Mouse (Mus musculus) lung, embryonic 14.5 days (tissue): Measurements from ENCODE around the gene Bag6. TPM values are rescaled to one million over a fixed set of nuclear protein-coding genes. Genes with fewer than 3 reads are reported as not detected.

Experiments used
- ATAC-seq: fragments of 200-750 bp; cut with Nextera tagmentation; 2 replicates; pipeline ENCODE4 v1.8.0; 2017; ENCODE audit warnings: mild to moderate bottlenecking, moderate TSS enrichment, moderate library complexity; ENCODE audit not compliant: insufficient read depth
- DNase-seq: peaks from one replicate; pipeline ENCODE4 v3.0.0-alpha.2; 2015
- H3K27ac ChIP-seq: fragments of 300-500 bp; sonication (generic); 2 replicates; pipeline ENCODE4 v1.5.1; 2014; ENCODE audit warnings: low read depth, mild to moderate bottlenecking, moderate library complexity
- H3K27me3 ChIP-seq: fragments of 300-500 bp; sonication (generic); 2 replicates; pipeline ENCODE4 v1.6.1; 2014; ENCODE audit warnings: low read length, control low read depth; ENCODE audit not compliant: insufficient read depth
- H3K36me3 ChIP-seq: fragments of 300-500 bp; sonication (generic); 2 replicates; pipeline ENCODE4 v1.6.1; 2014; ENCODE audit warnings: control low read depth; ENCODE audit not compliant: insufficient read depth
- H3K4me1 ChIP-seq: fragments of 300-500 bp; sonication (generic); 2 replicates; pipeline ENCODE4 v1.6.1; 2014; ENCODE audit warnings: antibody characterized with exemption, control low read depth; ENCODE audit not compliant: insufficient read depth
- H3K4me2 ChIP-seq: fragments of 300-500 bp; sonication (generic); 2 replicates; pipeline ENCODE4 v1.6.1; 2014; ENCODE audit warnings: mild to moderate bottlenecking
- H3K4me3 ChIP-seq: fragments of 300-500 bp; sonication (generic); 2 replicates; pipeline ENCODE4 v1.5.1; 2014; ENCODE audit warnings: low read depth, low read length
- H3K9ac ChIP-seq: fragments of 300-500 bp; sonication (generic); 2 replicates; pipeline ENCODE4 v1.6.1; 2014
- H3K9me3 ChIP-seq: fragments of 300-500 bp; sonication (generic); 2 replicates; pipeline ENCODE4 v1.6.1; 2016; ENCODE audit warnings: low read depth, low read length, control low read depth
- CTCF ChIP-seq: IDR thresholded peaks from 2 replicates; pipeline ENCODE4 v1.5.1; 2016; ENCODE audit warnings: antibody characterized with exemption, low read depth
- WGBS: fragments of 180-500 bp; shearing (Covaris S2); extraction: QIAGEN DNeasy Blood & Tissue Kit; methylation state at CpG from one replicate; pipeline ENCODE4 v1.1.7; 2014; 5-methylcytosine and 5-hydroxymethylcytosine counted together
- polyA plus RNA-seq: library from polyadenylated mRNA; unstranded; fragments of >200 nt; fragmentation: Nextera tagmentation; extraction: Ambion mirVana; gene quantifications from 2 replicates; pipeline ENCODE4 v1.2.1, GENCODE M21; 2014

The Bag6 gene
- polyA plus RNA-seq, 1 experiment from 2014 or later, result 69.1 TPM

DNA sequence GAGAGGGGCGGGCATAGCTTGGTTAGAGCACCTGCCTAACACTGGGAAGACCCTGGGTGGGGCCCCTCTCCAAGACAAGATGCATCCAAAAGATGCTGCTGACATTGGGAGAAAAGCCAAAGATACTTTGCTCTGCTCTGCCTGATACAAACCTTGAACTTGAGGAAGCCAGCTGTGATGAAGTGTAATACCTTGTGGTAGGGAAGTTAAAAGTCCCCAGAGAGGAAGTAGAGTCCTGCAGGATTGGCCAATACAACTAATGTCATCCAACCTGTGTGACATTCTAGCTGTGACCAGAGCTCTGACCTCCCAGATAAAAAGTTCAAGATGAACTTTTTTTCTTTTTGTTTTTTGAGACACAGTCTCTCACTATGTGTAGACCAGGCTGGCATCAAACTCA, 9.9 kb upstream of the Bag6 start:
- Histone ChIP-seq H3K36me3 (peaks cover 24% of the 10 kb centered on the region; the same call in 1 of the 2 replicates), H3K4me3 (peak overlapping the region; percentile 48; the same call in 1 of the 2 replicates), H3K27ac (0 out of 2 replicates have a peak overlapping the region, but pooled peaks have one; percentile 64), H3K27me3 (no peaks in the 10 kb centered on the region), H3K9ac (peak overlapping the region; percentile 74), H3K9me3 (no peaks in the 10 kb centered on the region), H3K4me2 (peak overlapping the region; percentile 79; the same call in 1 of the 2 replicates), H3K4me1 (peaks cover 2% of the 10 kb centered on the region; the same call in 1 of the 2 replicates)
- TF ChIP-seq CTCF, result no peak
- ATAC-seq, result no peak
- no peak for DNase-seq
- 92% methylated on average over 1 of the region's 1 CpGs for WGBS

DNA sequence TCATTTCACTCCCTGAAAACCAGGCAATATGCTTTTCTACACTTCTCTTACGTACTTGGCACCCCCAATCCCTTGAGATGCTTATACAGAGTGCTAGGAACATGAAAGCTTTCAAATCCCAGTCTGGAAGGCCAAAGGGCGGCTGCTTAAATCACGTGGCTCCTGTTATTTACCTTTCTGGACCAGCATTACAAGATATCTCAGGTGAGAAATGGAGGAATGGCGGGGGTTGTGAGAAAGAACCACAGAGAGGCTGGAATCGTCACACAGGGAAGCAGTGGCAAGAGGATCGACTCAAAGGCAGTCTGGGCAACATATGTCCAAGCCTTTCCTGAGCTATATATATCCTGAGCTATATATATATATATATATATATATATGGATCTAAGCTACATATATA, 9.4 kb upstream of the Bag6 start:
- TF ChIP-seq CTCF, result no peak
- WGBS, result 13% methylated on average over 6 of the region's 6 CpGs
- Histone ChIP-seq H3K27ac (peak overlapping the region; percentile 64; the same call in 1 of the 2 replicates), H3K36me3 (peaks cover 27% of the 10 kb centered on the region; the same call in 1 of the 2 replicates), H3K9ac (peak overlapping the region; percentile 74), H3K9me3 (no peaks in the 10 kb centered on the region), H3K4me3 (peak overlapping the region; percentile 48), H3K4me1 (no peaks in the 10 kb centered on the region; the same call in 1 of the 2 replicates), H3K4me2 (peak overlapping the region; percentile 79), H3K27me3 (no peaks in the 10 kb centered on the region)
- ATAC-seq (no peak), DNase-seq (peak; percentile 10)

DNA sequence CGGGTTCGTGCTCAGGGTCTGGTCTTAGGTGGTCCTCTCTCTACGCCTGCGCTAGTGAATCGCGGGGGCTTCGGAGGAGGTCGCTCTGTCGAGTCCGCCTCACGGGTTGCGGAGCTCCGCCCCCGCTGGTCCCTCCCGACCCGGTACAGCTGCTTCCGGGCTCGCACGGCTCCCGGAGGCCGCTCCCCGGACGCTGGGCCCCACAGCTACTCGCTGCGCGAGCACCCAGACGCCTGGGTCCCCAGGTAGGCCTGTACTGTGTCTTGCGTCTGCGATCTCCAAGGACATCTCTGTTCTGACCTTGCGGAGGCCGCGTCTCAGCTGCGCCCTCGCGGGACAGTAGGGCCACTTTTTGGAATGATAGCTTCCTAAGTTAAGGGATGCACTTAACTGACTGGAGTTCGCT, 8.8 kb upstream of the Bag6 start, which contains the start of gene D17H6S53E:
Gene D17H6S53E, plus strand, starts transcription at position 168 of the 406 bp plus-strand sequence.
- Histone ChIP-seq H3K27me3 (no peaks in the 10 kb centered on the region), H3K4me3 (peak within 1 kb of the TSS; percentile 48), H3K36me3 (peaks cover 27% of the 10 kb centered on the region; the same call in 1 of the 2 replicates), H3K27ac (peak within 1 kb of the TSS; percentile 64), H3K9ac (peak within 1 kb of the TSS; percentile 74), H3K9me3 (no peaks in the 10 kb centered on the region), H3K4me1 (no peaks in the 10 kb centered on the region; the same call in 1 of the 2 replicates), H3K4me2 (peak within 1 kb of the TSS; percentile 79)
- no peak for TF ChIP-seq CTCF
- ATAC-seq, result peak; percentile 58
- DNase-seq, result peak; percentile 87
- WGBS, result under 1% methylated on average over 36 of the region's 36 CpGs

DNA sequence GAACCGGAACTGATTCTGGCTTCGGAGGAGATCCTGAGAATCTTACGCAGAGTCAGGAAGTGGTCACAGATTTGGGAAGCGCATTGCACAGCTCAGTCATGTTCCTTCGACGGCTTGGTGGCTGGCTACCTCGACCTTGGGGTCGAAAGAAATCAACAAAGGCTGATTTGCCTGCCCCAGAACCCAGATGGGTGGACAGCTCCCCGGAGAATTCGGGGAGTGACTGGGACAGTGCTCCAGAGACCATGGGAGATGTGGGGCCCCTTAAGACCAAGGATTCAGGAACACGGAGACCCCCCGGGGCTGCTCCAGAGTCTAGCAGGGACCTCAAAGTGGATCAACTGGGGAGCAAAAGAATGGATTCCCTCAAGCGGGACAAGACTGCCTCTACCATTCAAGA, 8.0 kb upstream of the Bag6 start:
- Histone ChIP-seq H3K4me1 (no peaks in the 10 kb centered on the region; the same call in 1 of the 2 replicates), H3K9me3 (no peaks in the 10 kb centered on the region), H3K27ac (no peak overlapping the region), H3K9ac (peak overlapping the region; percentile 74), H3K27me3 (no peaks in the 10 kb centered on the region), H3K36me3 (peaks cover 27% of the 10 kb centered on the region; the same call in 1 of the 2 replicates), H3K4me2 (peak overlapping the region; percentile 79), H3K4me3 (peak overlapping the region; percentile 48)
- 52% methylated on average over 13 of the region's 13 CpGs for WGBS
- TF ChIP-seq CTCF, result no peak
- ATAC-seq, result no peak
- no peak for DNase-seq

DNA sequence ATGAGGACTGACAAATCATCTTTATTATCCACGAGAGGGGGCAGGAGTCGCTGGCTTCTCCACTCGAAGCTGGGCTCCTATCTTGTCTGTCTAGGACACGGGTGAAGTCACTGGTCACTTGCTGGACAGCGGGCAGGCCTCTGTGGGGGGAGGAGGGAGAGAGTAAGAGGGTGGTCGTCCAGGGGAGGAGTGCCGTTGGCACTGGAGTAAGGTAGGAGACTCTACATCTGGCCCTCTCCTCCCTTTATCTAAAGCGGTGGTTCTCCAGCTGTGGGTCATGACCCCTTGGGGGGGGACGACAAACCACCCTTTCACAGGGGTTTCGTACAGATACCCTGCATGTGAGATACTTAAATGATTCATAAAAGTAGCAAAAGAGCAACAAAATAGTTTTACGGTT, 6.0 kb upstream of the Bag6 start:
- Histone ChIP-seq H3K27ac (no peak overlapping the region), H3K27me3 (no peaks in the 10 kb centered on the region), H3K4me1 (no peaks in the 10 kb centered on the region; the same call in 1 of the 2 replicates), H3K4me3 (no peak overlapping the region), H3K4me2 (no peak overlapping the region), H3K9ac (no peak overlapping the region), H3K9me3 (no peaks in the 10 kb centered on the region), H3K36me3 (peaks cover 21% of the 10 kb centered on the region; the same call in 1 of the 2 replicates)
- no peak for DNase-seq
- no peak for ATAC-seq
- 52% methylated on average over 11 of the region's 11 CpGs for WGBS
- TF ChIP-seq CTCF, result no peak

DNA sequence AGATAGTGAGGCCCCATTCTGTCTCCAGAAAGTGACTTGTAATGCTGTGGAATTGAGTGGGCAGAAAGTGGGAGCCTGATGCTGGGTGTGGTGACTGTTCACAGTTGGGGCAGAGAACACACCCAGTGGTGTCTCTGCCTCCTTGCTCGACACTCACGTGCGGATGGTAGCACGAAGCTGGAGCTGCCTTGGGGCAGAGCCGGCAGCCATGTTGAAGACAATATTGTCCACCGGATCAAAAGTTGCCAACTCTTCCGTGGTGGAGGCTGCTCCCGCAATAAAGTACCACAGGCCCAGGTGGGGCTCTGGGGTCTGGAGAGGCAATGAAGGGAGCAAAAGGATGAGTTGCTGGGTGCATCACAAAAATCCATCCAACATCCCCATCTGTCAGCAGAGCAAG, 3.9 kb upstream of the Bag6 start:
- Histone ChIP-seq H3K4me3 (no peak overlapping the region), H3K36me3 (0 out of 2 replicates have a peak, but pooled peaks cover 15% of the 10 kb centered on the region), H3K27me3 (no peaks in the 10 kb centered on the region), H3K27ac (no peak overlapping the region), H3K9ac (no peak overlapping the region), H3K4me2 (no peak overlapping the region), H3K9me3 (no peaks in the 10 kb centered on the region), H3K4me1 (no peaks in the 10 kb centered on the region; the same call in 1 of the 2 replicates)
- ATAC-seq (no peak), DNase-seq (no peak)
- 86% methylated on average over 8 of the region's 8 CpGs for WGBS
- no peak for TF ChIP-seq CTCF

DNA sequence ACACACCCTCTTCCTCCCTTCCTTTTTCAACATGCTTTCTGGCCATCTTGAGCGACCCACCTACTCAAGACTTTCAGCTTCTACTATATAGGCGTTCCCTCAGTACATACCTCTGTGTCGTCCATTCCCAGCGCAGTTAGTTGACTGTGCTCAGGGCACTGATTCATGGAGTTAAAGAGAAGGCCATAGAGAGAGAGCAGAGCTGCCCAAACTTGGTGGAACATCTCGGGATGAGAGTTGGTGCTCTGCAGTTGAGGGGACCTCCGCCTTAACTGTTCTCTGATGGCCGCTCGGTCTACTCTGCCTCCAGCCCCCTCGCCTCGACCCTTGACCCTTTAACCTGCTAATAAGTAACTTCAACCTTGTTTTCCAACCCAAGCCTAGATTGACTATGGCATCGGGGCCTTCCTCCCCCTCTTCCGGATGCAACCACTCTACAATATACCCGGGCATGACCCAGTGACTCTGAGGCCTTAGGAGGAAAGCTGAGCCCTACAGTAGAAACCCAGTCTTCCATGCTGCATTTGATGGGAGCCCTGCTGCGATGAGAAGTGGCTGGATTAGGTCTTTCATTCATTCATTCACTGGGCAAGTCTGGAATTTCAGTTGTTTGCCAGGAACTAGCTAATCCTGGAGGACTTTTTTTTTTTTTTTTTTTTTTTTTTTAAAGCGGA, 3.3 kb upstream of the Bag6 start, which contains the start of gene Apom:
Gene Apom, minus strand, starts transcription at position 551 of the 674 bp plus-strand sequence.
- no peak for TF ChIP-seq CTCF
- no peak for ATAC-seq

More for the DNA sequence above, 3.3 kb upstream of the Bag6 start, which contains the start of gene Apom:
- Histone ChIP-seq H3K4me1 (peaks cover under 1% of the 10 kb centered on the region; the same call in 1 of the 2 replicates), H3K4me3 (no peak within 1 kb of the TSS), H3K9ac (no peak within 1 kb of the TSS), H3K27ac (no peak within 1 kb of the TSS), H3K36me3 (0 out of 2 replicates have a peak, but pooled peaks cover 15% of the 10 kb centered on the region), H3K4me2 (no peak within 1 kb of the TSS), H3K27me3 (no peaks in the 10 kb centered on the region), H3K9me3 (no peaks in the 10 kb centered on the region)
- no peak for DNase-seq
- 74% methylated on average over 15 of the region's 15 CpGs for WGBS
